Mouse (Mus musculus) embryonic fibroblast, embryonic 13.5 days (primary cell): ENCODE measurements around the gene Pea15a.
A peak's percentile ranks its signal among the peaks of the same experiment; 100 is the strongest.

Source experiments
- CTCF ChIP-seq: IDR thresholded peaks from 2 replicates; pipeline ENCODE4 v1.5.1; 2011; ENCODE audit warnings: mild to moderate bottlenecking, control low read depth, low read length, moderate library complexity, borderline replicate concordance; ENCODE audit not compliant: insufficient read depth
- POLR2A ChIP-seq: IDR thresholded peaks from 2 replicates; pipeline ENCODE4 v1.6.1; 2011; ENCODE audit warnings: low read depth, mild to moderate bottlenecking, control low read depth, low read length, moderate library complexity

DNA sequence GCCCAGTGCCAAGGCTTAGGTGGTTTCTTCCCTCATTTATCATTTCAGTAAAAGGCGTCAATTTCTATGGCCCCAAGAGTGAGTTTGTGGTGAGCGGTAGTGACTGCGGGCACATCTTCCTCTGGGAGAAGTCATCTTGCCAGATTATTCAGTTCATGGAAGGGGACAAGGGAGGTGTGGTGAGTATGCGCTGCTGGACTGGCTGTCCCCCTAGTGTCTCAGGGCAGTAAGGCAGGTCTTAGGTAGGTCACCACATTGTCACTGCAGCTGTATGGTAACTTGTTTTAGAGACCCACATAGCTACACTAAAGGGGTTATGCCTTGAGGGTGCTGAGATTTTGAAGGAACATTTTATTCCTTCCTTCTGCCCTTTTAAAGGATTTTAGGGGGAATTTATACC, 17.7 kb downstream of the Pea15a start:
- TF ChIP-seq CTCF (peak; percentile 77; the same call in 1 of the 2 replicates), POLR2A (no peak)
